Mouse (Mus musculus): Measurements from ENCODE around the gene Taf3.

DNA sequence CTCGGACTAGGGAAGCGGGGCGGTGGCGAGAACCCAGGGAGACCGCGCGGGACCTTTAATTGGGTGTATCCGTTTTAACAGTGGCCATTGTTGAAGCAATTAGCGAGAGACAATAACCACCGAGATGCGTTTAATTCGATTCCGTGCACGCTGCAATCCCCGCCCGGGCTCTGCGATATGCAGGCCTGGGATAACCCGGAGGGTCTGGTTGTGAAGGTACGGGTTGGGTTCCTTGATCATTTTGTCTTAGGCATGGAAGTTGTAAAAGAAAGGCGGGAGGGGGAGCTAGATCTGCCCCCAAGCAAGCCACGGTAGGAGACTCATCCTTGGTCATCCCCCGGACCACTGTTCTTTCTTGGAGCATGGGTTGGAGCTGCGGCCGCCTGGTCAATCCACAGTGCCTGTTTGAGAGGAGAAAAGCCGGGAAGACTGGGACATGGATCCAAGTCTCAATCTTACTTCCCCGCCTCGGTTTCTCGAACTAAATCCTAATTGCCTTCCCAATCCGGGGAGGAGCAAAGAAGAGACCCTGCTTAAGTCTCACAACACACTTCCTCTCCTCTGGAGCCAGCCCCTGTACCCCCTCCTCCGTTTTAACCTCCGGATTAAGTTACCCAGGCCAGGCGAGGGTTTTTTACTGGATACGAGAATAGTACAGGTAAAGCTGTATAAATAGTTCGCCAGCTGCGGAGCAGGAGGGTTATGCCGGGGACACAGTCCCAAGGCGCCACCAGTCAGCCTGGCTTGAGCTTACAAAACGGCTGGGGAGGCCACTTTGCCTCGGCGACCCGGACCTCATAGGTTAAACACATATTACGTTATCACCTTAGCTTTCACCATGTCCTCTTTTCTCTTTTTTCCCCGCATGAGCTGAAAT, 165.2 kb downstream of the Taf3 start:
- TF ChIP-seq MAFK (IDR thresholded peaks at IDR 0.05; ENCODE audit: insufficient read depth, low read depth, low read length) (no peak), ZNF384 (IDR thresholded peaks at IDR 0.05; ENCODE audit: low read depth, low read length) (no peak)

Measured in ES-E14 (cell line).